Mouse (Mus musculus) ovary, adult 18-20 months (tissue): ENCODE results near the gene Limk2.
A peak's percentile ranks its signal among the peaks of the same experiment; 100 is the strongest.

ENCODE experiments used
- DNase-seq: peaks from one replicate; pipeline ENCODE4 v3.0.0; 2022; ENCODE audit warnings: low spot score, mixed read lengths

The Limk2 gene

GRCm38 (mm10) chr11:3333111-3333695 lies 75.8 kb downstream of the Limk2 start:
- no peak for DNase-seq

GRCm38 (mm10) chr11:3331756-3332642 lies 77.0 kb downstream of the Limk2 start:
- DNase-seq: peak; percentile 90

GRCm38 (mm10) chr11:3330991-3331750 lies 77.8 kb downstream of the Limk2 start:
- no peak for DNase-seq

GRCm38 (mm10) chr11:3330566-3330965 lies 78.4 kb downstream of the Limk2 start:
- DNase-seq: peak; percentile 82

- DNase-seq: no peak
These were observed 79.0 kb downstream of the Limk2 start, which contains the start of gene Pik3ip1 for GRCm38 (mm10) chr11:3329891-3330451. TSS of gene Pik3ip1 (plus strand) at chr11:3330401.

- DNase-seq: peak; percentile 35
These were observed 79.9 kb downstream of the Limk2 start for GRCm38 (mm10) chr11:3328806-3329775.

- DNase-seq: no peak
These were observed 80.7 kb downstream of the Limk2 start for GRCm38 (mm10) chr11:3328271-3328670.

GRCm38 (mm10) chr11:3318286-3318685 lies 90.7 kb downstream of the Limk2 start:
- DNase-seq: no peak

GRCm38 (mm10) chr11:3314148-3314547 lies 94.8 kb downstream of the Limk2 start:
- no peak for DNase-seq

- DNase-seq: no peak
These were observed 95.7 kb downstream of the Limk2 start for GRCm38 (mm10) chr11:3313294-3313693.

GRCm38 (mm10) chr11:3311586-3312347 lies 97.2 kb downstream of the Limk2 start:
- no peak for DNase-seq

- DNase-seq: no peak
These were observed 98.0 kb downstream of the Limk2 start for GRCm38 (mm10) chr11:3310789-3311585.

GRCm38 (mm10) chr11:3309884-3310283 lies 99.1 kb downstream of the Limk2 start:
- DNase-seq: no peak

- DNase-seq: no peak
These were observed 101.1 kb downstream of the Limk2 start for GRCm38 (mm10) chr11:3307875-3308274.

GRCm38 (mm10) chr11:3305821-3306220 lies 103.2 kb downstream of the Limk2 start:
- no peak for DNase-seq

GRCm38 (mm10) chr11:3302792-3303191 lies 106.2 kb downstream of the Limk2 start:
- no peak for DNase-seq

GRCm38 (mm10) chr11:3302385-3302784 lies 106.6 kb downstream of the Limk2 start:
- DNase-seq: no peak

GRCm38 (mm10) chr11:3301075-3301474 lies 107.9 kb downstream of the Limk2 start:
- DNase-seq: no peak

GRCm38 (mm10) chr11:3298813-3299185 lies 110.2 kb downstream of the Limk2 start:
- no peak for DNase-seq
